Mouse (Mus musculus): Measurements from ENCODE around the gene Ccnk. TPM values are rescaled to one million over a fixed set of nuclear protein-coding genes. Genes with fewer than 3 reads are reported as not detected.

Gene Ccnk
- polyA plus RNA-seq, 1 experiment from 2014 or later = 3.2 TPM

DNA sequence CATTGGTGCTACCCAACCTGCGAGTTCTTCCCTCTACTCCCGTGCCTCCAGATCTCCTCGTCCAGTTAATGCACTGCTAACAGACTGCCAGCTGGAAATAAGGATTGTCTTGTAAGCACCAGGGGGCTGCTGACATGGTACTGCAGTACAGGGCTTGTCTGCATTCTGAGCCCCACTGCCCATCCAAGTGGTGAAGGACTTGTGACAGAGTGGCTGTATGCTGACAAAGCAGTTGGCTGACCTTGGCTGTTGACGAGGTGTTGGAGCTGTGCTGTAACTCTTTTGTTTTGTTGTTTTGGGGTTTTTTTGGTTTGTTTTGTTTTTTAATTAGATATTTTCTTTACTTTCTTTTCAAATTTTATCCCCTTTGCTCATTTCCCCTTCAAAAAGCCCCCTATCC, 19.1 kb downstream of the Ccnk start:
- no peak overlapping the region for H3K9ac ChIP-seq
- H3K9me3 ChIP-seq = no peaks in the 10 kb centered on the region
- ATAC-seq (ENCODE audit: insufficient read depth, low FRiP score, low read depth) = no peak
- no peaks in the 10 kb centered on the region for H3K27me3 ChIP-seq (replicated peaks)
- H3K4me1 ChIP-seq = no peaks in the 10 kb centered on the region
- no peak overlapping the region for H3K4me2 ChIP-seq
- no peak overlapping the region for H3K27ac ChIP-seq
- peaks cover 90% of the 10 kb centered on the region for H3K36me3 ChIP-seq
- no peak overlapping the region for H3K4me3 ChIP-seq (replicated peaks)
- 88% methylated on average over 4 of the region's 4 CpGs for WGBS

DNA sequence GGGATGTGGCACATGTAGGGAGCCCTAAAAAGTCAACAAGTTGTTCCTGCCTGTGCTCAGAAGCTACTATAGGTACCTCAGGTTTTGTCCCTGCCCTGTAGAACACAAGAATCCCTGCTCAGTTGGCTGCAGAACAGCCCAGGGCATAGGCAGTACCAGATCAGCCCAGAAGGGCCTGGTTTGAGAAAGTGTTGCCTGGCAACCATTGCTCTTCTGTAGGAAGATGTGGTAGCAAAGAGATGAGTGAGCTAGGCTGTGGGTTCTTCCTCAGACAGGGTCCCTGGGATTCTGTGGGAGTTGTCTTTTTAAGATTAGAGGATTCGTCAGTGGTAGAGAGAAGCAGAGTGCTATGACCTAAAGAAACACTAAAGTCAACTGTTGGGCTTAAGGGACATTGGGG, 20.7 kb downstream of the Ccnk start:
- H3K4me3 ChIP-seq (replicated peaks) = no peak overlapping the region
- no peaks in the 10 kb centered on the region for H3K9me3 ChIP-seq
- H3K36me3 ChIP-seq = peaks cover 75% of the 10 kb centered on the region
- no peak overlapping the region for H3K4me2 ChIP-seq
- ATAC-seq (ENCODE audit: insufficient read depth, low FRiP score, low read depth) = no peak
- H3K4me1 ChIP-seq = no peaks in the 10 kb centered on the region
- 95% methylated on average over 1 of the region's 1 CpGs for WGBS
- no peaks in the 10 kb centered on the region for H3K27me3 ChIP-seq (replicated peaks)
- no peak overlapping the region for H3K9ac ChIP-seq
- H3K27ac ChIP-seq = no peak overlapping the region

GRCm38 (mm10) chr12:108203895-108204294, 24.5 kb downstream of the Ccnk start:
- Histone ChIP-seq H3K9me3 (no peaks in the 10 kb centered on the region), H3K36me3 (peaks cover 45% of the 10 kb centered on the region), H3K4me1 (no peaks in the 10 kb centered on the region), H3K27ac (no peak overlapping the region), H3K9ac (no peak overlapping the region), H3K4me3 (replicated peaks) (no peak overlapping the region), H3K4me2 (no peak overlapping the region), H3K27me3 (replicated peaks) (no peaks in the 10 kb centered on the region)
- ATAC-seq (ENCODE audit: insufficient read depth, low FRiP score, low read depth) = no peak
- 74% methylated on average over 8 of the region's 8 CpGs for WGBS

DNA sequence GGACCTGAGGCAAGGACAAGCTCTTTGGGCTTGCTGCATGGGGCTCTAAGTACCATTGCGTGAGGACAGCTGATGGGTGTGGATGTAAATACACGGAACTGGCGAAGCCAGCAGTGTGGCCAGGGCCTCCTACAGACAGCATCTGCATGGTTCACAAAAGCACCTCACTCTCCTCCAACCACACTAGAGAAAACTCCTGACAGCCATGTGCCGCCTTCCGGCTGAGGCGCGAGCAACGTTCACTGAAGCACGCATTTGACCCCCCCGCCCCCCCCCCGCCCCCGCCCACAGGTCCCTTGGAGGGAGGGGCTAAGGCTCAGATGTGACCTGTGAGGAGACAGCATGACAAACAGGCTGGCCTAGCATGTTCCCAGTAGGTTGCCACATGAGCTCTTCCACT, 25.6 kb downstream of the Ccnk start:
- Histone ChIP-seq H3K4me2 (no peak overlapping the region), H3K4me3 (replicated peaks) (no peak overlapping the region), H3K36me3 (peaks cover 35% of the 10 kb centered on the region), H3K9ac (no peak overlapping the region), H3K27me3 (replicated peaks) (no peaks in the 10 kb centered on the region), H3K27ac (no peak overlapping the region), H3K9me3 (no peaks in the 10 kb centered on the region), H3K4me1 (peaks cover 6% of the 10 kb centered on the region; the same call in 1 of the 2 replicates)
- no peak for ATAC-seq (ENCODE audit: insufficient read depth, low FRiP score, low read depth)
- 75% methylated on average over 12 of the region's 12 CpGs for WGBS

- no peak overlapping the region for H3K27ac ChIP-seq
- H3K9ac ChIP-seq = no peak overlapping the region
- no peaks in the 10 kb centered on the region for H3K9me3 ChIP-seq
- H3K4me3 ChIP-seq (replicated peaks) = no peak overlapping the region
- 13% methylated on average over 5 of the region's 5 CpGs for WGBS
- H3K36me3 ChIP-seq = peaks cover 22% of the 10 kb centered on the region
- no peaks in the 10 kb centered on the region for H3K27me3 ChIP-seq (replicated peaks)
- H3K4me2 ChIP-seq = no peak overlapping the region
- peak; percentile 20; the same call in 1 of the 2 replicates for ATAC-seq (ENCODE audit: insufficient read depth, low FRiP score, low read depth)
- H3K4me1 ChIP-seq = peaks cover 8% of the 10 kb centered on the region; the same call in 1 of the 2 replicates
Observed at GRCm38 (mm10) chr12:108206641-108207040, 27.3 kb downstream of the Ccnk start.

DNA sequence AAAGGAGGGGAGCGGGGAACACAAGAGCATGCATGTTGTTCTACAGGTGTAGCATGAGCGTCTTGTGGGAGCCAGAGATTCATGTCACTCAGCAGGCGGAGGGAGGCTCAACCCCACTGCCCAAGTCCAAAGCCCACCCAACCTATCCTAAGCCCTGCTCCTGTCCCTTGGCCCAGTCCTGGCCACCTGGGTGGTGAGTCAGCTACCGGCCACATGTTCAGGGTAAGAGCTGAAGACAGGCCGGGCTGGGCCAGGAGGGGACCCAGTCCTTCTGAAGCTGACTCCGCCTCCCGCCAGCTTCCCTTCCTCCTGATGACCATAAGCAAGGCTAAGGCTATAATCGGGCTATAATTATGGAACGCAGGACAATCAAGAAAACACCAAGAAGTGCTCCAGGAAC, 28.8 kb downstream of the Ccnk start:
- 91% methylated on average over 9 of the region's 9 CpGs for WGBS
- peaks cover 18% of the 10 kb centered on the region; the same call in 1 of the 2 replicates for H3K4me1 ChIP-seq
- no peaks in the 10 kb centered on the region for H3K9me3 ChIP-seq
- H3K4me2 ChIP-seq = no peak overlapping the region
- H3K36me3 ChIP-seq = peaks cover 9% of the 10 kb centered on the region
- no peak overlapping the region for H3K27ac ChIP-seq
- no peak for ATAC-seq (ENCODE audit: insufficient read depth, low FRiP score, low read depth)
- no peak overlapping the region for H3K9ac ChIP-seq
- H3K4me3 ChIP-seq (replicated peaks) = no peak overlapping the region
- no peaks in the 10 kb centered on the region for H3K27me3 ChIP-seq (replicated peaks)

DNA sequence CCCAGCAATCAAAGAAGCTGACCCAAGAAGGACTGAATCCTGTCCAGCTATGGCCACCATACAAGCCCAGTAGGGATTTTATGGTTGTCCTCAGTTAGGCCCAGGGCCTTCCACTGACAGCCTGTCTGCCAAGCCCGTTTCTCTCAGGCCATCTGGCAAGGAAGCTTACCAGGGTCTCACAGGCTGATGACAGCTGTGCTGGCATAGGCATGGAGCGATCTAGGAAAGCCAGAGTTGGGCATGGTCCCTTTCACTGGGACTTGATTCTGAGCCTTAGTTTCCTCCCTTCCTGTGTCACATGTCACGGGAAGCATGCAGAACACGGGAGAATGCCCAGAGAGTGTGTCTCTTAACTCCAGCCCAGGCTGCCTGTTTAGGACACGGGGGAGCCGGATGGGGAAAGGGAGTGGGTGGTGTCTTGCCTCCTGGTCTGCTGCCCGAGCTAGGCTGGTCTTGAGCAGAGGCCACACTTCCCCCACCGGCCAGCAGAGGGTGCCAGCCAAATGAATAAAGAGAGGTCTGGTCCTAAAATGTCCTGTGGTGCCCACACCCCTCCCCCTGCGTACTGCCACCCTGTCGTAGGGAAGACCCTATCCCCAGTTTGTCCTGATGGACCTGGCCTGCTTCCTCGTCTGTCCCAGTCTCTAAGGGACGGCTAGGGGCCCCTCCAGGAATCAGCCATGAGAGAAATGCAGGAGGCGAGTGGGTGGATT, 29.5 kb downstream of the Ccnk start:
- Histone ChIP-seq H3K27ac (no peak overlapping the region), H3K4me2 (no peak overlapping the region), H3K4me1 (peaks cover 25% of the 10 kb centered on the region; the same call in 1 of the 2 replicates), H3K27me3 (replicated peaks) (no peaks in the 10 kb centered on the region), H3K36me3 (peaks cover 7% of the 10 kb centered on the region; the same call in 1 of the 2 replicates), H3K9ac (no peak overlapping the region), H3K4me3 (replicated peaks) (no peak overlapping the region), H3K9me3 (no peaks in the 10 kb centered on the region)
- 31% methylated on average over 13 of the region's 13 CpGs for WGBS
- ATAC-seq (ENCODE audit: insufficient read depth, low FRiP score, low read depth) = no peak

- no peak overlapping the region for H3K27ac ChIP-seq
- peaks cover 35% of the 10 kb centered on the region; the same call in 1 of the 2 replicates for H3K4me1 ChIP-seq
- 89% methylated on average over 15 of the region's 15 CpGs for WGBS
- H3K27me3 ChIP-seq (replicated peaks) = no peaks in the 10 kb centered on the region
- no peak overlapping the region for H3K4me3 ChIP-seq (replicated peaks)
- H3K9me3 ChIP-seq = no peaks in the 10 kb centered on the region
- no peak for ATAC-seq (ENCODE audit: insufficient read depth, low FRiP score, low read depth)
- peaks cover 5% of the 10 kb centered on the region; the same call in 1 of the 2 replicates for H3K36me3 ChIP-seq
- no peak overlapping the region for H3K4me2 ChIP-seq
- no peak overlapping the region for H3K9ac ChIP-seq
Observed at GRCm38 (mm10) chr12:108210623-108211022, 31.2 kb downstream of the Ccnk start.

GRCm38 (mm10) chr12:108212071-108212470, 32.7 kb downstream of the Ccnk start:
- WGBS = 44% methylated on average over 5 of the region's 5 CpGs
- Histone ChIP-seq H3K4me1 (peaks cover 35% of the 10 kb centered on the region; the same call in 1 of the 2 replicates), H3K4me2 (no peak overlapping the region), H3K4me3 (replicated peaks) (no peak overlapping the region), H3K9ac (no peak overlapping the region), H3K36me3 (no peaks in the 10 kb centered on the region), H3K9me3 (no peaks in the 10 kb centered on the region), H3K27me3 (replicated peaks) (no peaks in the 10 kb centered on the region), H3K27ac (no peak overlapping the region)
- no peak for ATAC-seq (ENCODE audit: insufficient read depth, low FRiP score, low read depth)

DNA sequence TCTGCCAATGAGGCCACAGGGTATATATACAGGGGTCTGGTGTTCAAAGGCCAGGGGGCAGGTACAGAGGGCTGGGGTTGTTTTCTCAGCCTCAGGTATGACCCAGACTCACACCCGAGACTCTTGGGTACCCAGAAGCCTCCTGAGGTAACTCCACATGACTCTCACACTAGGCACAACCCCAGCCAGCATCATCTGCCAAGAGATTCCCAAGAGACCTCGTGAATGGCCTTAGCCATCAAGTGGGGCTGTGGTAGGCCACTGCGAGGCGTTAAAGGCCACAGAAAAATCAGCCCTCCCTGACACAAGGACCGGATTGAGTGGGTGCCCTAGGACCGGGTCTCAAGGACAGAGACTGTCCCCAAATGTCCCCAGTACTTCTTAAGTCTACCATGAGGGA, 33.1 kb downstream of the Ccnk start:
- H3K27ac ChIP-seq = no peak overlapping the region
- no peak overlapping the region for H3K4me2 ChIP-seq
- H3K27me3 ChIP-seq (replicated peaks) = no peaks in the 10 kb centered on the region
- 87% methylated on average over 6 of the region's 6 CpGs for WGBS
- H3K4me1 ChIP-seq = peaks cover 35% of the 10 kb centered on the region; the same call in 1 of the 2 replicates
- H3K4me3 ChIP-seq (replicated peaks) = no peak overlapping the region
- no peaks in the 10 kb centered on the region for H3K36me3 ChIP-seq
- no peak for ATAC-seq (ENCODE audit: insufficient read depth, low FRiP score, low read depth)
- H3K9me3 ChIP-seq = no peaks in the 10 kb centered on the region
- no peak overlapping the region for H3K9ac ChIP-seq

GRCm38 (mm10) chr12:108213090-108214041, 34.0 kb downstream of the Ccnk start:
- ATAC-seq (ENCODE audit: insufficient read depth, low FRiP score, low read depth) = no peak
- no peak overlapping the region for H3K9ac ChIP-seq
- H3K27ac ChIP-seq = no peak overlapping the region

DNA sequence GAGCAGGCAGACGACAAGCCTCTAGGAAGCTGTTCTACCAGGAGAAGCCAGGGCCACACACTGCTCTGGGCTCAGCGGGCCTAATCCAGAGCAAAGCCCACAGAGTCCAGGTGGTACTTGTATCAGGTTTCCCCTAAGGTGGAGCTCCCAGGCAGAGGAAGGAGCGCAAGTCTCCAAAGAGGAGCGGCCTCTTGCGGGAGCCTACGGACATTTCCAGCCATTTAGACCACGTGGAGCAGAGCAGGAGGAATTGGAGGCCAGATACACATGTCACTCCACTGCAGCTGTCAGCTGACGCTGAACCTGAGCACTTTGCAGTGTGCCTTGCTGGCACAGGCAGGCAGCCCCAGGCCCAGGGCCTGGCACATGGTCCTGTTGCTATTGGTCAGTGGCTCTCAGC, 35.7 kb downstream of the Ccnk start:
- Histone ChIP-seq H3K36me3 (no peaks in the 10 kb centered on the region), H3K4me3 (replicated peaks) (no peak overlapping the region), H3K9me3 (no peaks in the 10 kb centered on the region), H3K4me1 (peaks cover 44% of the 10 kb centered on the region), H3K27ac (no peak overlapping the region), H3K9ac (no peak overlapping the region), H3K4me2 (no peak overlapping the region), H3K27me3 (replicated peaks) (no peaks in the 10 kb centered on the region)
- WGBS = 39% methylated on average over 8 of the region's 8 CpGs
- no peak for ATAC-seq (ENCODE audit: insufficient read depth, low FRiP score, low read depth)

More at GRCm38 (mm10) chr12:108213090-108214041, 34.0 kb downstream of the Ccnk start:
- H3K4me2 ChIP-seq = no peak overlapping the region
- H3K9me3 ChIP-seq = no peaks in the 10 kb centered on the region
- no peaks in the 10 kb centered on the region for H3K27me3 ChIP-seq (replicated peaks)
- H3K36me3 ChIP-seq = no peaks in the 10 kb centered on the region
- peaks cover 35% of the 10 kb centered on the region for H3K4me1 ChIP-seq
- no peak overlapping the region for H3K4me3 ChIP-seq (replicated peaks)
- 43% methylated on average over 18 of the region's 18 CpGs for WGBS

Data from stomach, embryonic 15.5 days (tissue).